Mouse (Mus musculus): Measurements from ENCODE around the gene Podn. TPM values are rescaled to one million over a fixed set of nuclear protein-coding genes. Genes with fewer than 3 reads are reported as not detected.

Podn gene
- total and polyA plus RNA-seq, 3 experiments, result 0.04 TPM; not detected in 2

- TF ChIP-seq GABPA (IDR thresholded peaks at IDR 0.05; ENCODE audit: low read depth, low read length), result no peak
- TF ChIP-seq MAFK (IDR thresholded peaks at IDR 0.05; ENCODE audit: borderline replicate concordance, low read depth, low read length), result no peak
- TF ChIP-seq ZMIZ1 (IDR thresholded peaks at IDR 0.05; ENCODE audit: low read depth, low read length), result no peak
- TF ChIP-seq RCOR1 (IDR thresholded peaks at IDR 0.05; ENCODE audit: low read depth, low read length), result no peak
- TF ChIP-seq ETS1 (IDR thresholded peaks at IDR 0.05; ENCODE audit: low read depth, low read length), result no peak
- no peak for TF ChIP-seq MXI1 (IDR thresholded peaks at IDR 0.05; ENCODE audit: low read depth, low read length)
- Histone ChIP-seq H3K27ac (ENCODE audit: control insufficient read depth, low read depth, low read length) (no peak overlapping the region), H3K27me3 (ENCODE audit: control insufficient read depth in 1 of 2, insufficient read depth in 2 of 2, low read length in 2 of 2) (no peaks in the 10 kb centered on the region), H3K79me2 (ENCODE audit: control insufficient read depth, insufficient read depth, low read length, poor library complexity) (no peaks in the 10 kb centered on the region), H3K9ac (ENCODE audit: control insufficient read depth, low read depth, low read length, poor library complexity, severe bottlenecking) (no peak overlapping the region), H3K4me3 (ENCODE audit: control insufficient read depth in 1 of 2, insufficient read depth in 1 of 2, low read depth in 2 of 2, low read length in 2 of 2) (no peak overlapping the region), H3K4me1 (ENCODE audit: control insufficient read depth in 1 of 2, insufficient read depth in 2 of 2, low read length in 2 of 2) (peaks cover 0 to 44% of the 10 kb centered on the region in 2 experiments; a peak in 2 of 4 replicates), H3K9me3 (replicated peaks; ENCODE audit: insufficient read depth, low read length) (no peaks in the 10 kb centered on the region), H3K36me3 (ENCODE audit: control insufficient read depth in 1 of 2, insufficient read depth in 2 of 2, low read length in 2 of 2) (peaks cover 0 to 18% of the 10 kb centered on the region in 2 experiments; a peak in 2 of 4 replicates)
- no peak for DNase-seq (ENCODE audit: low read depth, low spot score)
Measured at GRCm38 (mm10) chr4:107983717-107984116, 112.5 kb downstream of the Podn start.

DNA sequence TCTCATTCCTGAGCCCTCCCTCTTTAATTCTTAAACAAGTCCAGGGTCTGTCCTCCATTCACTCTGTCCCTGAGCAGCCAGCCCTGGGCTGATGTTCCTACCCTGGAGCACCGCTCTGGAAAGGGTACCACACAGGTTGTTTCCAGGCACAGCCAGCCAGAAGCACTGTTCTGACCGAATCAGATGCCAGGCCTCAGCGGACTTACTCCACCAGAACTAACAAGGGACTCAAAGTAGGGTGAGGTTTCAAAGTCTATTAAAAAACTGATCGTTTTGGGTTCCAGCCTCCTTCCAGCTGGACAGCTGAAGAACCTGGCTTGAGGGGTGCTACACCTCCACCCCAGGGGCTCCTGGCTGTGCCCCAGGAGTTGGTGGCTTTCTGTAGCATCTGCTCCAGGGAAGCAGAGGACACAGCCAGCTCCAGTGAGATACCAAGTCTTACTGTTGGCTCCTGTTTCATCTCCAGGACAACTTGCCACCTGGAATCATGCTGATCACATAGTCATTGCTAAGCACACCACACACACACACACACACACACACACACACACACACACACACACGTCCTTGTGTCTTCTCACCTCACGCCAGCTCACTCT lies 116.1 kb downstream of the Podn start:
- H3K36me3 ChIP-seq (ENCODE audit: control insufficient read depth in 1 of 2, insufficient read depth in 2 of 2, low read length in 2 of 2), result peaks cover 0 to 10% of the 10 kb centered on the region in 2 experiments; a peak in 2 of 4 replicates
- no peak for TF ChIP-seq SMC3 (IDR thresholded peaks at IDR 0.05; ENCODE audit: low read depth, low read length)
- TF ChIP-seq CHD2 (IDR thresholded peaks at IDR 0.05; ENCODE audit: low read length), result no peak
- no peak for TF ChIP-seq RCOR1 (IDR thresholded peaks at IDR 0.05; ENCODE audit: low read depth, low read length)
- TF ChIP-seq TBP (IDR thresholded peaks at IDR 0.05; ENCODE audit: low read depth, low read length), result no peak
- no peak for TF ChIP-seq POLR2AphosphoS5 (IDR thresholded peaks at IDR 0.05; ENCODE audit: borderline replicate concordance, low read depth, low read length)
- TF ChIP-seq NRF1 (IDR thresholded peaks at IDR 0.05; ENCODE audit: insufficient read depth, low read depth, low read length, poor library complexity, severe bottlenecking), result no peak
- TF ChIP-seq ETS1 (IDR thresholded peaks at IDR 0.05; ENCODE audit: low read depth, low read length), result no peak
- TF ChIP-seq MEF2A (IDR thresholded peaks at IDR 0.05; ENCODE audit: extremely low read depth, insufficient replicate concordance, low read depth, low read length, poor library complexity, severe bottlenecking), result no peak
- no peak for TF ChIP-seq CHD1 (IDR thresholded peaks at IDR 0.05; ENCODE audit: low read depth, low read length)
- no peak for TF ChIP-seq USF1 (IDR thresholded peaks at IDR 0.05; ENCODE audit: low read depth, low read length)
- no peak for TF ChIP-seq MAFK (IDR thresholded peaks at IDR 0.05; ENCODE audit: borderline replicate concordance, low read depth, low read length)
- no peak for TF ChIP-seq UBTF (IDR thresholded peaks at IDR 0.05; ENCODE audit: borderline replicate concordance, insufficient read depth, low read depth, low read length)
- no peak for TF ChIP-seq ELF1 (IDR thresholded peaks at IDR 0.05; ENCODE audit: low read depth, low read length)
- no peak for TF ChIP-seq ZKSCAN1 (IDR thresholded peaks at IDR 0.05; ENCODE audit: low read depth, low read length)
- no peak for TF ChIP-seq POLR2AphosphoS2 (IDR thresholded peaks at IDR 0.05; ENCODE audit: low read length)
- DNase-seq (ENCODE audit: low read depth, low spot score), result no peak
- H3K27ac ChIP-seq (ENCODE audit: control insufficient read depth, low read depth, low read length), result no peak overlapping the region
- H3K27me3 ChIP-seq (ENCODE audit: control insufficient read depth in 1 of 2, insufficient read depth in 2 of 2, low read length in 2 of 2), result no peaks in the 10 kb centered on the region; a peak in 1 of 4 replicates
- H3K9me3 ChIP-seq (replicated peaks; ENCODE audit: insufficient read depth, low read length), result no peaks in the 10 kb centered on the region
- H3K4me3 ChIP-seq (ENCODE audit: control insufficient read depth in 1 of 2, insufficient read depth in 1 of 2, low read depth in 2 of 2, low read length in 2 of 2), result no peak overlapping the region
- H3K4me1 ChIP-seq (ENCODE audit: control insufficient read depth in 1 of 2, insufficient read depth in 2 of 2, low read length in 2 of 2), result peaks cover 0 to 18% of the 10 kb centered on the region in 2 experiments; a peak in 2 of 4 replicates
- no peaks in the 10 kb centered on the region for H3K79me2 ChIP-seq (ENCODE audit: control insufficient read depth, insufficient read depth, low read length, poor library complexity)
- H3K9ac ChIP-seq (ENCODE audit: control insufficient read depth, low read depth, low read length, poor library complexity, severe bottlenecking), result no peak overlapping the region

All from MEL (cell line).